Mouse (Mus musculus) splenic B cell, adult 2 months (primary cell): ENCODE results near the gene Dync1i2.

ENCODE experiments used
- DNase-seq: peaks from one replicate; pipeline ENCODE4 v3.0.0-alpha.2; 2011; ENCODE audit warnings: low read depth, low spot score
- H3K27me3 ChIP-seq: 2 replicates; pipeline ENCODE4 v1.6.1; 2012; ENCODE audit warnings: mild to moderate bottlenecking, low read length, moderate library complexity, mixed read lengths; ENCODE audit not compliant: control insufficient read depth, poor library complexity, insufficient read depth, severe bottlenecking
- H3K36me3 ChIP-seq: 2 replicates; pipeline ENCODE4 v1.6.1; 2012; ENCODE audit warnings: mild to moderate bottlenecking, low read length, moderate library complexity, mixed read lengths; ENCODE audit not compliant: control insufficient read depth, poor library complexity, insufficient read depth, severe bottlenecking

Dync1i2 gene

DNA sequence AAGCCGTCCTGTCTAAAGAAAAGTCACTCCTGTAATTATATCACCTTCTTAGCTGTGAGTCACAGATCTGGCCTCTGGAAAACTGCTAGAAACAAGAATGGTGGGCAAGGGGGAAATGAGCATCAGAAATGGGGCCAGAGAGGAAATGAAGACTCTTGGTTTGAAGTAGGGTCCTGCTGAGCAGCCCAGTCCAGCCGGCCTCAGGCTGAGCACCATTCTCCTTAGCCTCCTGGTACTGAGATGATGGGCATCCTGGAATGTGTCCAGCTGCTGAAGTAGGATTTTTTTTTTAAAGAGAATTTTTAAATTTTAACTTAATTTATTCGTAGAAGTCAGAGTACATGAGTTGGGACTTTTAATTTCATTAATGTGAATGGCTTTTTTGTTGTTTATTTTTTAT lies 93.3 kb downstream of the Dync1i2 start:
- Histone ChIP-seq H3K27me3 (no peaks in the 10 kb centered on the region), H3K36me3 (peaks cover 2% of the 10 kb centered on the region; the same call in 1 of the 2 replicates)

DNA sequence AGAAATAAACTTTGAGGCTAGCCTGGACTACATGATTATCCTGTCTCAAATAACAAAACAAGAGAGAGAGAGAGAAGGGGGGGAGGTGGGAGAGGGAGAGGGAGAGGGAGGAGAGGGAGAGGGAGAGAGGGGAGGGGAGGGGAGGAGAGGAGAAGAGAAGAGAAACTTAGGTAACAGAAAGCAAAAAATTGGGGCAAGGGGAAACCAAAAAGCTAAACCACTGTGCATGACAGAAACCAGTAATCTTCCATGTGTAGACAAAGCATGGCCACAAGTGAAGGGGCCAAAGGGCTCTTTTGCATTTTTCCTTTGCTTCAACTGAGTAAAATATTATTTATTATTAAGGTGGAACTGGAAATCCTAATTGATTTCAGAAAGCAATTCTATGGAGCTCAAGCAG lies 94.9 kb downstream of the Dync1i2 start:
- peaks cover 4% of the 10 kb centered on the region; the same call in 1 of the 2 replicates for H3K36me3 ChIP-seq
- no peaks in the 10 kb centered on the region for H3K27me3 ChIP-seq
- no peak for DNase-seq

More for the DNA sequence above, 93.3 kb downstream of the Dync1i2 start:
- no peak for DNase-seq

DNA sequence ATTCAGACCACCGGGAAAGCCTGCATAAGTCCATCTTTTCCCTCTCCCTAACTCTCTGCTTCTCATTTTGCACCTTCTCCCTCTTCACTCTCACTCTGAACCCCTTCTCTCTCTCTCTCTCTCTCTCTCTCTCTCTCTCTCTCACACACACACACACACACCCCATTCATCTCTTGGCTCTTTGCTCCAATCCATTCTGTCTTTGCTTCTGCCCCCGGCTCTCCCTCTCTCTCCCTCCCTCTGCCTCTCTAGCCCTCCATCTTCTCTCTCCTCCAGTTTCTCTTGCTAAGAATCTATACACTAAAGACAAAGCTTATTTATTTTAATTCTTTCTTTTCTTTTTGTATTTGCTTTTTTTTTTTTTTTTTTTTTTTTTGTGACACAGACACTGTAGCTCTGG lies 98.2 kb downstream of the Dync1i2 start:
- no peak for DNase-seq
- peaks cover 10% of the 10 kb centered on the region for H3K36me3 ChIP-seq
- H3K27me3 ChIP-seq, result no peaks in the 10 kb centered on the region

DNA sequence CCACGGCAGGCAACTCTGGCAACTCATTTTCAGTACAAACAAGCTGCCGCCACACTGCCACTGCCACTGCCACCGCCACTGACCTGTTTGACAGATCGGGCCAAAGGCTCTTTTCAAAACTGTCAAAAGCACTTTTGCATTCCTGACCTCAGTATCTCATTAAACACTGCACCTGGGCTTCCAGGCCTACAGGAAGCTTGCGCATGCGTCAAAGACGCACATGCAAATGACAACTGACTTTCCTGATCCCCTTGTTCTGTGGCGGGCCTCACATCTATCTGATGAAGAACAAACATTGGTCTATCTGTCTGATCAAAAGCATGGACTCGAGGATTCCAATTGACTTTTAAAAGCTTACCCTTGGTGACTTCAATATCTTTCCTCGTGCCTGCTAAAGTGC lies 100.6 kb downstream of the Dync1i2 start:
- Histone ChIP-seq H3K36me3 (peaks cover 10% of the 10 kb centered on the region), H3K27me3 (no peaks in the 10 kb centered on the region)
- no peak for DNase-seq
